Mouse (Mus musculus) intestine, postnatal 0 days (tissue): ENCODE measurements around the gene Gm3139. TPM values are rescaled to one million over a fixed set of nuclear protein-coding genes. Genes with fewer than 3 reads are reported as not detected.
"Not testable (repeated sequence)": the region's sequence is repeated elsewhere in the genome, so short reads cannot be mapped to it uniquely, and the experiment has no call there.

Experiments
- ATAC-seq: fragments of 200-750 bp; cut with Nextera tagmentation; 2 replicates; pipeline ENCODE4 v1.8.0; 2017; ENCODE audit warnings: mild to moderate bottlenecking, moderate TSS enrichment, moderate library complexity
- H3K27ac ChIP-seq: fragments of 300-500 bp; sonication (generic); 2 replicates; pipeline ENCODE4 v1.5.1; 2014; ENCODE audit warnings: mild to moderate bottlenecking, low read depth, low read length, moderate library complexity
- H3K27me3 ChIP-seq: fragments of 300-500 bp; sonication (generic); replicated peaks from 2 replicates; pipeline ENCODE4 v1.6.1; 2014; ENCODE audit warnings: low read length, mixed read lengths; ENCODE audit not compliant: control insufficient read depth, insufficient read depth
- H3K36me3 ChIP-seq: fragments of 300-500 bp; sonication (generic); 2 replicates; pipeline ENCODE4 v1.6.1; 2014; ENCODE audit warnings: mild to moderate bottlenecking, moderate library complexity; ENCODE audit not compliant: control insufficient read depth, insufficient read depth
- H3K4me1 ChIP-seq: fragments of 300-500 bp; sonication (generic); replicated peaks from 2 replicates; pipeline ENCODE4 v1.6.1; 2014; ENCODE audit warnings: antibody characterized with exemption, low read length, mixed read lengths; ENCODE audit not compliant: control insufficient read depth, insufficient read depth
- H3K4me2 ChIP-seq: fragments of 300-500 bp; sonication (generic); replicated peaks from 2 replicates; pipeline ENCODE4 v1.6.1; 2014; ENCODE audit warnings: low read depth, mild to moderate bottlenecking, moderate library complexity
- H3K4me3 ChIP-seq: fragments of 300-500 bp; sonication (generic); 2 replicates; pipeline ENCODE4 v1.5.1; 2014; ENCODE audit warnings: low read depth, low read length
- H3K9ac ChIP-seq: fragments of 300-500 bp; sonication (generic); 2 replicates; pipeline ENCODE4 v1.6.1; 2014; ENCODE audit warnings: mild to moderate bottlenecking, low read depth, low read length
- H3K9me3 ChIP-seq: fragments of 300-500 bp; sonication (generic); 2 replicates; pipeline ENCODE4 v1.6.1; 2016; ENCODE audit warnings: mixed run types; ENCODE audit not compliant: control insufficient read depth
- WGBS: fragments of 180-500 bp; shearing (Covaris S2); extraction: QIAGEN DNeasy Blood & Tissue Kit; methylation state at CpG from one replicate; pipeline ENCODE4 v1.1.7; 2014; 5-methylcytosine and 5-hydroxymethylcytosine counted together
- polyA plus RNA-seq: library from polyadenylated mRNA; unstranded; fragments of >200 nt; fragmentation: Nextera tagmentation; extraction: Ambion mirVana; gene quantifications from 2 replicates; pipeline ENCODE4 v1.2.1, GENCODE M21; 2015

The Gm3139 gene
- not detected in 2 replicates for polyA plus RNA-seq

- not testable (repeated sequence) for H3K36me3 ChIP-seq, H3K4me3 ChIP-seq, H3K27me3 ChIP-seq, H3K4me2 ChIP-seq, H3K9me3 ChIP-seq, ATAC-seq, H3K27ac ChIP-seq, H3K4me1 ChIP-seq, H3K9ac ChIP-seq
- WGBS = no CpG with 5 or more reads among the region's 2 CpGs
Observed at GRCm38 (mm10) chr5:94525987-94526386, at the start of gene Gm3139. Gene Gm3139 (plus strand): TSS chr5:94526287.

Other genes starting within 250 kb of the Gm3139 start
- gene A430089I19Rik, start 219.5 kb upstream of the Gm3139 start, polyA plus RNA-seq = not detected in 2 replicates
- gene Gm6502, start 211.9 kb upstream of the Gm3139 start, polyA plus RNA-seq = not detected in 2 replicates
- gene AA792892, start 186.5 kb upstream of the Gm3139 start, polyA plus RNA-seq = not detected in 2 replicates
- not detected in 2 replicates for gene Gm7682, start 80.5 kb upstream of the Gm3139 start, polyA plus RNA-seq
- gene Gm3147, start 90.1 kb downstream of the Gm3139 start, polyA plus RNA-seq = not detected in 2 replicates
- gene Gm6509, start 97.7 kb downstream of the Gm3139 start, polyA plus RNA-seq = not detected in 2 replicates
- not detected in 2 replicates for gene Gm6205, start 122.1 kb downstream of the Gm3139 start, polyA plus RNA-seq